Mouse (Mus musculus) midbrain, embryonic 15.5 days (tissue): ENCODE results near the gene Arid1b. TPM values are rescaled to one million over a fixed set of nuclear protein-coding genes. Genes with fewer than 3 reads are reported as not detected.
A peak's percentile ranks its signal among the peaks of the same experiment; 100 is the strongest.

Experiments
- ATAC-seq: fragments of 200-750 bp; cut with Nextera tagmentation; replicated peaks from 2 replicates; pipeline ENCODE4 v1.8.0; 2017; ENCODE audit warnings: moderate TSS enrichment
- H3K27ac ChIP-seq: fragments of 300-500 bp; sonication (generic); 2 replicates; pipeline ENCODE4 v1.5.1; 2015; ENCODE audit warnings: mild to moderate bottlenecking, inconsistent platforms
- H3K27me3 ChIP-seq: fragments of 300-500 bp; sonication (generic); replicated peaks from 2 replicates; pipeline ENCODE4 v1.6.1; 2015; ENCODE audit warnings: inconsistent platforms
- H3K36me3 ChIP-seq: fragments of 300-500 bp; sonication (generic); replicated peaks from 2 replicates; pipeline ENCODE4 v1.6.1; 2015; ENCODE audit warnings: inconsistent platforms
- H3K4me1 ChIP-seq: fragments of 300-500 bp; sonication (generic); 2 replicates; pipeline ENCODE4 v1.6.1; 2015; ENCODE audit warnings: inconsistent platforms
- H3K4me2 ChIP-seq: fragments of 300-500 bp; sonication (generic); 2 replicates; pipeline ENCODE4 v1.6.1; 2015; ENCODE audit warnings: inconsistent platforms, mild to moderate bottlenecking, moderate library complexity
- H3K4me3 ChIP-seq: fragments of 300-500 bp; sonication (generic); 2 replicates; pipeline ENCODE4 v1.5.1; 2015; ENCODE audit warnings: mild to moderate bottlenecking, inconsistent platforms
- H3K9ac ChIP-seq: fragments of 300-500 bp; sonication (generic); 2 replicates; pipeline ENCODE4 v1.6.1; 2015; ENCODE audit warnings: mild to moderate bottlenecking, inconsistent platforms
- H3K9me3 ChIP-seq: fragments of 300-500 bp; sonication (generic); 2 replicates; pipeline ENCODE4 v1.6.1; 2016; ENCODE audit warnings: inconsistent platforms
- whole genome bisulfite sequencing: fragments of 180-500 bp; shearing (Covaris S2); methylation state at CpG from one replicate; pipeline ENCODE4 v1.1.7; 2015; ENCODE audit warnings: mixed read lengths; 5-methylcytosine and 5-hydroxymethylcytosine counted together
- polyA plus RNA-seq: library from polyadenylated mRNA; unstranded; fragments of >200 nt; fragmentation: Nextera tagmentation; extraction: Ambion mirVana; gene quantifications from 2 replicates; pipeline ENCODE4 v1.2.1, GENCODE M21; 2015

Arid1b gene
- polyA plus RNA-seq = 14.4 and 16.5 TPM in 2 replicates

GRCm38 (mm10) chr17:4993840-4994503, at the start of gene Arid1b:
Gene Arid1b, plus strand, starts transcription at chr17:4994332.
- peak within 1 kb of the TSS; percentile 100 for H3K27ac ChIP-seq
- under 1% methylated on average over 44 of the region's 58 CpGs for WGBS
- H3K36me3 ChIP-seq = no peaks in the 10 kb centered on the region
- ATAC-seq = peak; percentile 76
- peak within 1 kb of the TSS; percentile 73 for H3K4me2 ChIP-seq
- H3K9me3 ChIP-seq = no peaks in the 10 kb centered on the region
- no peaks in the 10 kb centered on the region for H3K27me3 ChIP-seq
- H3K9ac ChIP-seq = peak within 1 kb of the TSS; percentile 99
- peak within 1 kb of the TSS; percentile 69 for H3K4me3 ChIP-seq
- peaks cover 24% of the 10 kb centered on the region for H3K4me1 ChIP-seq

GRCm38 (mm10) chr17:4945311-4945751, 48.8 kb upstream of the Arid1b start:
- H3K4me2 ChIP-seq = 0 out of 2 replicates have a peak overlapping the region, but pooled peaks have one; percentile 29
- no peaks in the 10 kb centered on the region for H3K36me3 ChIP-seq
- no peak overlapping the region for H3K4me3 ChIP-seq
- H3K27me3 ChIP-seq = no peaks in the 10 kb centered on the region
- ATAC-seq = no peak
- peaks cover 16% of the 10 kb centered on the region for H3K4me1 ChIP-seq
- no peaks in the 10 kb centered on the region for H3K9me3 ChIP-seq
- H3K9ac ChIP-seq = no peak overlapping the region
- H3K27ac ChIP-seq = no peak overlapping the region
- WGBS = 64% methylated on average over 6 of the region's 6 CpGs

GRCm38 (mm10) chr17:4945871-4946331, 48.2 kb upstream of the Arid1b start:
- Histone ChIP-seq H3K27me3 (no peaks in the 10 kb centered on the region), H3K9me3 (no peaks in the 10 kb centered on the region), H3K36me3 (no peaks in the 10 kb centered on the region), H3K4me2 (peak overlapping the region; percentile 29; the same call in 1 of the 2 replicates), H3K4me3 (no peak overlapping the region), H3K4me1 (peaks cover 16% of the 10 kb centered on the region), H3K9ac (no peak overlapping the region), H3K27ac (no peak overlapping the region)
- no peak for ATAC-seq
- WGBS = 25% methylated on average over 11 of the region's 11 CpGs

GRCm38 (mm10) chr17:4946421-4946974, 47.6 kb upstream of the Arid1b start:
- ATAC-seq = no peak
- Histone ChIP-seq H3K36me3 (no peaks in the 10 kb centered on the region), H3K27me3 (no peaks in the 10 kb centered on the region), H3K4me1 (peaks cover 14% of the 10 kb centered on the region), H3K4me2 (peak overlapping the region; percentile 14; the same call in 1 of the 2 replicates), H3K27ac (no peak overlapping the region), H3K4me3 (no peak overlapping the region), H3K9me3 (no peaks in the 10 kb centered on the region), H3K9ac (no peak overlapping the region)
- WGBS = 17% methylated on average over 11 of the region's 12 CpGs

GRCm38 (mm10) chr17:4947013-4947412, 47.1 kb upstream of the Arid1b start:
- Histone ChIP-seq H3K27ac (no peak overlapping the region), H3K9ac (no peak overlapping the region), H3K27me3 (no peaks in the 10 kb centered on the region), H3K4me3 (no peak overlapping the region), H3K4me2 (no peak overlapping the region), H3K9me3 (no peaks in the 10 kb centered on the region), H3K36me3 (no peaks in the 10 kb centered on the region), H3K4me1 (peaks cover 14% of the 10 kb centered on the region)
- 31% methylated on average over 3 of the region's 3 CpGs for WGBS
- no peak for ATAC-seq

GRCm38 (mm10) chr17:4947439-4947838, 46.7 kb upstream of the Arid1b start:
- WGBS = 73% methylated on average over 2 of the region's 2 CpGs
- ATAC-seq = no peak
- Histone ChIP-seq H3K27ac (no peak overlapping the region), H3K9me3 (no peaks in the 10 kb centered on the region), H3K9ac (no peak overlapping the region), H3K36me3 (no peaks in the 10 kb centered on the region), H3K4me1 (peaks cover 14% of the 10 kb centered on the region), H3K27me3 (no peaks in the 10 kb centered on the region), H3K4me3 (no peak overlapping the region), H3K4me2 (no peak overlapping the region)

GRCm38 (mm10) chr17:4948501-4948900, 45.6 kb upstream of the Arid1b start:
- Histone ChIP-seq H3K27ac (no peak overlapping the region), H3K9me3 (no peaks in the 10 kb centered on the region), H3K27me3 (no peaks in the 10 kb centered on the region), H3K36me3 (no peaks in the 10 kb centered on the region), H3K4me2 (no peak overlapping the region), H3K9ac (no peak overlapping the region), H3K4me1 (peaks cover 14% of the 10 kb centered on the region), H3K4me3 (no peak overlapping the region)
- no peak for ATAC-seq
- 53% methylated on average over 3 of the region's 3 CpGs for WGBS

GRCm38 (mm10) chr17:4954431-4954830, 39.7 kb upstream of the Arid1b start:
- no peak for ATAC-seq
- Histone ChIP-seq H3K4me1 (no peaks in the 10 kb centered on the region), H3K27ac (no peak overlapping the region), H3K36me3 (no peaks in the 10 kb centered on the region), H3K4me2 (no peak overlapping the region), H3K27me3 (no peaks in the 10 kb centered on the region), H3K9me3 (no peaks in the 10 kb centered on the region), H3K9ac (no peak overlapping the region), H3K4me3 (no peak overlapping the region)
- 47% methylated on average over 4 of the region's 4 CpGs for WGBS

- 73% methylated on average over 10 of the region's 10 CpGs for WGBS
- H3K4me3 ChIP-seq = no peak overlapping the region
- H3K27me3 ChIP-seq = no peaks in the 10 kb centered on the region
- no peak for ATAC-seq
- H3K27ac ChIP-seq = no peak overlapping the region
- H3K36me3 ChIP-seq = no peaks in the 10 kb centered on the region
- H3K4me1 ChIP-seq = no peaks in the 10 kb centered on the region
- H3K4me2 ChIP-seq = no peak overlapping the region
- H3K9me3 ChIP-seq = no peaks in the 10 kb centered on the region
- no peak overlapping the region for H3K9ac ChIP-seq
These were observed 29.8 kb upstream of the Arid1b start for GRCm38 (mm10) chr17:4964192-4964877.

GRCm38 (mm10) chr17:4967201-4967600, 26.9 kb upstream of the Arid1b start:
- Histone ChIP-seq H3K27me3 (no peaks in the 10 kb centered on the region), H3K4me3 (no peak overlapping the region), H3K4me2 (no peak overlapping the region), H3K36me3 (no peaks in the 10 kb centered on the region), H3K27ac (no peak overlapping the region), H3K9me3 (no peaks in the 10 kb centered on the region), H3K4me1 (no peaks in the 10 kb centered on the region), H3K9ac (no peak overlapping the region)
- 58% methylated on average over 4 of the region's 4 CpGs for WGBS
- no peak for ATAC-seq

- no peak overlapping the region for H3K4me2 ChIP-seq
- ATAC-seq = no peak
- H3K27me3 ChIP-seq = no peaks in the 10 kb centered on the region
- WGBS = 94% methylated on average over 3 of the region's 3 CpGs
- H3K4me3 ChIP-seq = no peak overlapping the region
- H3K4me1 ChIP-seq = no peaks in the 10 kb centered on the region
- H3K27ac ChIP-seq = no peak overlapping the region
- no peaks in the 10 kb centered on the region for H3K36me3 ChIP-seq
- H3K9me3 ChIP-seq = no peaks in the 10 kb centered on the region
- H3K9ac ChIP-seq = no peak overlapping the region
These were observed 26.1 kb upstream of the Arid1b start for GRCm38 (mm10) chr17:4968035-4968434.

GRCm38 (mm10) chr17:4968878-4969277, 25.3 kb upstream of the Arid1b start:
- no peaks in the 10 kb centered on the region for H3K9me3 ChIP-seq
- no peak overlapping the region for H3K9ac ChIP-seq
- no peak overlapping the region for H3K4me2 ChIP-seq
- no peaks in the 10 kb centered on the region for H3K4me1 ChIP-seq
- H3K27ac ChIP-seq = no peak overlapping the region
- H3K4me3 ChIP-seq = no peak overlapping the region
- 95% methylated on average over 5 of the region's 5 CpGs for WGBS
- no peak for ATAC-seq
- no peaks in the 10 kb centered on the region for H3K36me3 ChIP-seq
- no peaks in the 10 kb centered on the region for H3K27me3 ChIP-seq
